Mouse (Mus musculus) activated CD4-positive, CD25-positive, alpha-beta regulatory T cell, adult 4 months (primary cell): Measurements from ENCODE around the gene Slc6a6. TPM values are rescaled to one million over a fixed set of nuclear protein-coding genes. Genes with fewer than 3 reads are reported as not detected.

Experiments used
- ATAC-seq: one replicate; pipeline ENCODE4 v1.8.0; 2017
- polyA plus RNA-seq, 2 experiments: library from polyadenylated mRNA; unstranded; fragments of 100-300 nt; shearing (Covaris generic); gene quantifications; one replicate each; pipeline ENCODE4 v1.2.1; 2017

Gene Slc6a6
- polyA plus RNA-seq, 2 experiments from 2014 or later: 34.3 to 47.9 TPM

GRCm38 (mm10) chr6:91703459-91703858, 19.6 kb downstream of the Slc6a6 start:
- no peak for ATAC-seq

- no peak for ATAC-seq
Observed at GRCm38 (mm10) chr6:91704446-91704845, 20.6 kb downstream of the Slc6a6 start.

DNA sequence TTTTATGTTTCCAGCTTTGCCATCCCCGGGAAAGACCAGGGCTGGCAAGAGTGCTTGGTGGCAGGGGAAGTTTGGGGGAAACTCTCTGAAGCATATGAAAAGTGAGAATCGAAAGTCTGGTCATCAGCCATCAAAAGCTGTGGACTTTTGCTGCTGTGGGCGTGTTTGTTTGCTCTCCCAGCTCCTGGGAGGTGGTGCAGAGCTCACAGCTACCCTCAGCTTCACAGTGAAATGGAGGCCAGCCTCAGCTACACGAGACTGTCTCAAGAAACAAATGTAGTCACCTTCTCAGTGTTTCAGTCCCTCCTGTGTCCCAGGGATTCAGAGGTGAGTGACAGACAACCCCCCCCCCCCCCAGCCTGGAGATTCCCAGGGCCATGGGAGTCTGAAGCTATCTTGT, 21.8 kb downstream of the Slc6a6 start:
- ATAC-seq: no peak

GRCm38 (mm10) chr6:91706072-91706776, 22.4 kb downstream of the Slc6a6 start:
- ATAC-seq: peak; percentile 98

- no peak for ATAC-seq
Observed at GRCm38 (mm10) chr6:91707276-91707885, 23.5 kb downstream of the Slc6a6 start.

- no peak for ATAC-seq
Observed at GRCm38 (mm10) chr6:91707886-91708564, 24.2 kb downstream of the Slc6a6 start.

DNA sequence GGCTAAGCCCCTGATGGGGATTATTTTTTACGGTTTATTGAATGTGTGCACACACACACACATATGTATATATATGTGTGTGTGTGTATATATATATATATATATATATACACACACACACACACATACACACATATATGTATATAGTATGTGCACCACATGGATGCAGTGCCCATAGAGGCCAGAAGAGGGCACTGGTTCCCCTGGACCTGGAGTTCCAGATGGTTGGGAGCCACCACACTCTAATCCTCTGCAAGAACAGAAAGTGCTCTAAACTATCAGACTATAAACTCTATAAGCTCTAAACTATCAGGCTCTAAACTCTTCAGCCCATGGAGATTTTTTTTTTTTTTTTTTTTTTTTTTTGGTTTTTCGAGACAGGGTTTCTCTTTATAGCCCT, 25.1 kb downstream of the Slc6a6 start:
- ATAC-seq: no peak

DNA sequence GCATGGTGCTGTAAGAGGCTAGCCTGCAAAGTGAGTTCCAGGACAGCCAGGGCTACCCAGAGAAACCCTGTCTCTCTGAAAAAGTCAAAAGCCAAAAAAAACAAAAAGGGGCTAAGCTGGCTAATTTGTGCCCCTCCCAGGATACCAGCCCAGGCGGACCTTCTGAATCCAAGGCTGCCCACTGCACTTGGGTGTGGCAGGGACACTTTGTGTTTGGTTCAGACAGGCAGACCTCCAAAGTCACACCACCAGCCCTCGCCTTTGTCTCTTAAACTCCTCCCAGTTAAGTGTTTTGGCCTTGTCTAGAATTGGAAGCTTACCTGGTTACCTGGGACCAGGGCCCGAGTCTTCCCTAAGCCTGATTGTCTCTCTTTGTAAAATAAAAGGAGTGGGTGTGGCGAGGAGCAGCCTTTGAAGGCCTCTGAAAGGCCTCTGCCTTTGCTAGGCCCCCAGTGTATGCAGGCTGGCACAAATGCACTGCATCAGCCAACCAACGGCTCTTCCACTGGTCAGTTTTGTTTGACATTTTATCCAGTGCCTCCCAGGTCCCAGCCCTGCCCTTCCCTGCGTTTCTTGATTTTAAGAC, 26.6 kb downstream of the Slc6a6 start:
- no peak for ATAC-seq

DNA sequence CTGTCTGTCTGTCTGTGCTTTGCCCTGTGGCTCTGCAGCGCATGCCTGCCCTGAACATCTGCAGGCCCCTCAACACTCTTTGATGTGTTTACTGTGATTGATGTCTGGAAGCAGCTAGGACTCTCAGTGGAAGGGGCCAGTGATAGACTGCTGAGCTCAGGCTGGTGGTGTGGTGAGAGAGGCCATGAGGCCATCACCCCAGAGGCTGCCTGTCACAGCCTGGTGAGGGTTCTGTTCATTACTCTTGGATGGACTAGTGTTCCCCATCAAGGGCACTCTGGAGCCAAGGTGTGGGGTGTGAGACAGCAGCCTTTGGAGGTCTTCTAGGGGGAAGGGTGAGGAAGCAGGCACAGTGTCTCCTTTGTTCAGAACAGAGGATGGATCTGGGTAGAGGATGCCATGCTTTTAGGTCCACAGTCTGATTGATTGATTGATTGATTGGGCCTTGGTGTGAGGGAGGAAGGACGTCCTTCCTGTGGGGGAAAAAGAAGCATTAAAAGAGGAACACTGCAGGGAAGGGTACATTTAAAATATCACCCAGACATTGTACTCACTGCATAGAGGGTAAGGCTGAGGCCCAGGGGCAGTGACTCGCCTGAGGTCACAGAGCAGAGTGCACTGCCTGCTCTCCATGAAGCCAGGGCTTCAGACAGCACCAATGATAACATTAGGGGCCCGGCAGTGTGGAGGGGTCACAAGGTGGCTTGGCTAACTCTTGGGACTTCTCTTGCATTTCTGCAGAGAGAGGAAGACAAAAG, 28.4 kb downstream of the Slc6a6 start:
- ATAC-seq: no peak

- ATAC-seq: no peak
Observed at GRCm38 (mm10) chr6:91712855-91713331, 29.0 kb downstream of the Slc6a6 start.

DNA sequence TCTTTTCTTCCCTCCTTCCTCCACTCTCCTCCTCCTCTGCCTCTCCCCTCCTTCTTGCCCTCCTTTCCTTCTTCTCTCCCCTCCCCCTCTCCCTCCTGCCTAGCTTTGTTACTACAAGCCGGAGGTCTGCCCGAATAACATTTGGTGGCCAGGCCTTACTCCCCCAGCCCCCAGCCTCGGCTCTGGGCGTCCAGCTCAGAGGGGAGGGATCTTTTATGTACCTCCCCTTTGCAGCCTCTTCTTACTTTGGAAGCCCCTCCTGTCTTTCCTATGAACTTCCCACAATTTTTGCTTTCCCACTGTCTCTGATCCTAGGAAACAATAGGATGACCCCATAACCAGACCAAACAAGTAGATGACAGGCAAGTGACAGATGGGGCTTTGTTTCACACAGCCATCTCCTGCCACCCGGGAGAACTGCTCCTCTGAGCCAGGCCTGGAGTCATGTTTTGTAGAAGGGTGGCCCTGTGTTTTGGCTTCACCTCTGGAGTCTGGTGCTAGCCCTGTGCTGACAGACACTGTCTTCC, 29.6 kb downstream of the Slc6a6 start:
- ATAC-seq: no peak

DNA sequence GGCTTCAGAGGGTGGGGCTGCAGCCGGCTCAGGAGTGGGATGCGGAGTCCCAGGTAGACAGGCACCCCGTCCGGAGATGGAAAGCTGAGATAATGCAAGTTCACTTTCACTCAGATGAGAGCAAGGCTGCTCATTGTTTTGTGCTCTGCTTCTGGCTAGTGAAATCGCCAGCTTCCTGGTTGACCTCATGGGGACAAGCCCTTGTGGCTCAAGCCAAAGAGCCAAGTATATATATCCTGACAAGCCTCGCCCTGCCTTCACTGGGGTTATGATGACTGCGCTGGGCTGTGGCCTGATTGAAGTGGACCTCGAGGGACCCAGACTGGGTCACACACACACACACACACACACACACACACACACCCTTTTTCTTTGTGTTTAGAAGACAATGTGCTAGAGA, 31.2 kb downstream of the Slc6a6 start:
- no peak for ATAC-seq

DNA sequence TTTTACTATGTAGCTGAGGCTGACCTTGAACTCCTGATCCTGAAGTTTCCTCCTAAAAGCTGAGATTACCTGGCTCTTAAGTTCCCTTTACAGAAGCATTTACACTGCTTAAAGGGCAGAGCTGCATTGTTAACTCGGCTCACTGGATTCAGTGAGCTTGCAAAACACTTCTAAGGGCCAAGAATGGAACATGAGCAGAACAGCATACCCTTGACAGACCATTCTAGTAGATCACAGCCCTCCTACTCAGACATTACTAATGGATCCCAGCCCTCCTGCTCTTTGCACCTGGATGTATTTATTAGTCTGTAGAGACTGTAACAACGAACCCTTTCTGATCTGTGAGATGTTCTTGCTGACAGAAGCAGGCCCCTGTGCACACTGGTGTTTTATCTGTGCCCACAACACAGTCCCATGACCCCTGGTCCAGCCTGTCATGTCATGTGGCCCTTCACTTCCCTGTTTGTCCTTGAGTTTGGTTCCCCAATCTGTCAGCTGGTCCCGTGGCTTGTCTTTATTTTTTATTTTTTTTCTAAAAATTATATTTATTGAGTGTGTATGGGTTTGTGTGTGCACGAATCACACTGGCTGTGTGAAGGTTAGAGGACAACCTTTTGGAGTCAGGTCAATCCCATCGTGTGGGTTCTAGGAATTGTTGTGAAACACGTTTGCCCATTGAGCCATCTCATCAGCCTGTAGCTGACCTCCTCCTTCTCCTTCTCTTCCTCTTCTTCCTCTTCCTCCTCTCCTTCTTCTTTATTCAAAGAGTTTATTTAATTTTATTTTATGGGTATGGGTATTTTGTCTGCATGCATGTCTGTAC, 32.3 kb downstream of the Slc6a6 start:
- no peak for ATAC-seq

DNA sequence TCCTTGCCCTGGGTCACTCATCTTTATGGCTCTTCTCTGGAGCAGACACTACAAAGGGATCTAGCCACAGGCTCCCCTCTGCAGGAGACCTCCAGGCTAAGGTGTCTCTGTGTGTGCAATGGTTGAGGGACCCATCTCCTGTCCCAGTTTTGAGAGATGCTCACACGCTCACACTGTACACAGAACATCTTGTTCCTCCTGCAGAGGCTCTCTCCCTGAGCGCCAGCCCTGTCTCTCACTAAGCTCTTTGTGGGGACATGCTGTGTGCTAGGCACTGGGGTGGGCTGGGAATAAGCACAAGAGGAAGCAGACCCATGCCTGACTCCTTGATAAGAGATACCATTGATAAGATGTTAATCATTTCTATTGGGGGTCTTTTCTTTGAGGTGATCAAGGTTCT, 34.2 kb downstream of the Slc6a6 start:
- ATAC-seq: no peak

DNA sequence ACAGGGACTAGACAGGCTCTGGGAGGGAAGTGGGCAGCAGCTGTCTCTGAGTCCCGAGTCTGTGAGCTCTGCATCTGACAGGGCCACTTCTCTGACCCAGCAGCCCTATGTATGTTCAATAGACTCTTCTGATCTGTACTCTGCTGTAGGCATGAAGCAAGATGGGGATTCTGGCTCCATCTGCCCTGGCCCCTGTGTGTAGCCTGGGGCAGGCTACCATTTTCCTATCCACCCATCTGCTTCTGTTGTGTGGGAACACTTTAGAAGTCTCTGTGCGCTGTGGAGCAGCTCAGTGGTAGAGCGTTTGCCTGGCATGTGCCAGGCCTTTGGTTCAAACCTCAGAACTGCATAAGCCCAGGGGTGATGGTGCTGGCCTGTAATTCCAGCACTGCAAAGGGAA, 34.8 kb downstream of the Slc6a6 start:
- no peak for ATAC-seq

DNA sequence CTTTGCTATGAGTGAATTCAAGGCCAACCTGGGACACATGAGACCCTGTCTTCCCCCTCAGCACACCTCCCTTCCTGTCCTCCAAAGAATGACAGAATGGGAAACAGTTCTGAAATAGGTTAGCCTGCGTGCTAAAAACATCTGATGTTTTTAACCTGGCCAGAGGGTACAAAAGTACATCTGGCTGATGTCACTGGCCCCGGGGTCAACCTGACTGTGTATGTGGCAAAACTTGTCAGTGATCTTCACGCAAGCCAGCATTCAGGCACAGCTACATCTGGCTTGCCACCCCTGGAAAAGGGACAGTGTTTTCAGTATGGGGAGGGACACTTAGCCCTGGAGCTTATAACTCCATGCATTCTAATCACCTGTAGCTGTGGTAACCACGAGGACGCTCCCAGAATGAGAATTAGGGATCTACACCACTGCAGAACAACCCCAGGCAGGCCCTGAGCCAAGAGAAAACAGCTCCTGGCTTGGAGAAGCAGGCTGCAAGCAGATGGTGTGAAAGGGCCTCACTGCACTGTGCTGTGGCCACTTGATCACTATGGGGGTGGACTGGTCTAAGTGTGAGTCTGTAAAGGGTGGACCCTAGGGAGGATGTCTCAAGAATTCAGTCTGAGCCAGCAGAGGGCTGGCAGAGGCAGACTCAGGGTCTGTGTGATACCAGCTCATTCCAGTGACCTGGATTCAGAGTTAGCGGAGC, 35.3 kb downstream of the Slc6a6 start:
- ATAC-seq: no peak

GRCm38 (mm10) chr6:91719865-91720533, 36.1 kb downstream of the Slc6a6 start:
- ATAC-seq: no peak

GRCm38 (mm10) chr6:91720588-91721214, 36.8 kb downstream of the Slc6a6 start:
- ATAC-seq: no peak

GRCm38 (mm10) chr6:91721215-91721701, 37.4 kb downstream of the Slc6a6 start:
- no peak for ATAC-seq

DNA sequence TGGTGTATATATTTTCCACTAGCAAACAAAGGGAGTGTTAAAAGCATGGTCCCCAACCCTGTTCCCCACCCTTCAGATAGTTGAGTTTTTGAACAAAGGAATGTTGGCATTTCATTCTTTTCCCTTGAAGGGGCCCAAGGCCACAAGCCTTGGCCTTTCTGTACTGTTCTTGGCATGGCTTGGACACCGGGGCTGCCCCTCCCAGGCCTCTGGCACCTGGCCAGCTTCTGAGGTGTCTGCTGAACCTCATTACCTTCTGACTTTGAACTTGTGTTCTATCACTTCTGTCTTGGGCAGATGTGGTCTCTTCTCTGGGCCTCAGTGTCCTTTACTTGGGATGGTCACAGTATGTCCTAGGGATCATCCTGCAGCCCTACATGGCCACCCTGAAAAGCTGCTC, 43.5 kb downstream of the Slc6a6 start:
- ATAC-seq: no peak
